Mouse (Mus musculus): ENCODE data around the gene Mrpl4.
A peak's percentile ranks its signal among the peaks of the same experiment; 100 is the strongest.
"Not testable (repeated sequence)": the region's sequence is repeated elsewhere in the genome, so short reads cannot be mapped to it uniquely, and the experiment has no call there.

Gene Mrpl4

DNA sequence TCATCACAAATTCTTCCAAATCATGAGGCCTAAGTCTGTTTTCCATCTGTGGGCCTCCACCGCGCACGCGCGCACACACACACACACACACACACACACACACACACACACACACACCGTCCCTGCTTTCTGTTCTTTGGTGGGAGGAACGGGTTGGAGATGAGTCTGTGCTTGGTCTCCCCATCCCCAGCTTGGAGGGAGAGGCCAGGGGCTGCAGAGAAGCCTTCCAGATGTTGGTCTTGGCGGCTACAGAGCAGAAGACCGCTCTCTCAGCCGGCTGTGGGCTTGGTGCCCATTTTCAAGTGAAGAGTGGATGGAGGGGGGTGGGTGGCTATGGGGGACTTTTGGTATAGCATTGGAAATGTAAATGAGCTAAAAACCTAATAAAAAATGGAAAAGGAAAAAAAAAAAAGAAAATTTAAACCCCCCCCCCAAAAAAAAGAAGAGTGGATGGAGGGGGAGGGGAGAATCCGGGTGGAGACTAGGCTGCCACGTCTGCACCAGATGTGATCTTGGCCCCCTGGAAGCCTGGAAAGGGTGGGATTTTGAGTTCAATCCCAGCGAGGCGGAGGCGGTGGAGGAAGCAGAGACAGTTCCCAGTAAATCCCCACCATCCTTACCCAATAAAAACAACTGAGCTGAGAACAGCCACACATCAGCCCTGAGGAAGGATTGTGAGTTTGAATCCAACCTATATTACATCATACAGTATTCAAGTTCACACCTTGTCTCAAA, 15.4 kb upstream of the Mrpl4 start:
- no peak for DNase-seq (ENCODE audit: inconsistent ontology term)

- no peak for DNase-seq (ENCODE audit: inconsistent ontology term)
Measured at GRCm38 (mm10) chr9:20987953-20988352, 14.6 kb upstream of the Mrpl4 start.

- no peak for DNase-seq (ENCODE audit: inconsistent ontology term)
Measured at GRCm38 (mm10) chr9:20990861-20991260, 11.7 kb upstream of the Mrpl4 start.

DNA sequence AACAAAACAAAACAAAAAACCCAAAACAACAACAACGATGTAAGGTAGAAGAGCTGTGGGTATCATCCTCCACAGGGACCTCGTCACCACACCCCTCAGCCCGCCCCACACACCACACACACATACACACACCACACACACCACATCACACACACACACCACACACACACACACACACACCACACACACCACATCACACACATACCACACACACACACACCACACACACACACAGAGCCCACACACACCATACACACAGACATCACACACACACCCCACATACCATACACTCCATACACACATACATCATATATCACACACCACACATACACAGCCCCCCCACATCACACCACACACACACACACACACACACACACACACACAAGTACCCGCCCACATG, 11.0 kb upstream of the Mrpl4 start:
- DNase-seq (ENCODE audit: inconsistent ontology term), result no peak

DNA sequence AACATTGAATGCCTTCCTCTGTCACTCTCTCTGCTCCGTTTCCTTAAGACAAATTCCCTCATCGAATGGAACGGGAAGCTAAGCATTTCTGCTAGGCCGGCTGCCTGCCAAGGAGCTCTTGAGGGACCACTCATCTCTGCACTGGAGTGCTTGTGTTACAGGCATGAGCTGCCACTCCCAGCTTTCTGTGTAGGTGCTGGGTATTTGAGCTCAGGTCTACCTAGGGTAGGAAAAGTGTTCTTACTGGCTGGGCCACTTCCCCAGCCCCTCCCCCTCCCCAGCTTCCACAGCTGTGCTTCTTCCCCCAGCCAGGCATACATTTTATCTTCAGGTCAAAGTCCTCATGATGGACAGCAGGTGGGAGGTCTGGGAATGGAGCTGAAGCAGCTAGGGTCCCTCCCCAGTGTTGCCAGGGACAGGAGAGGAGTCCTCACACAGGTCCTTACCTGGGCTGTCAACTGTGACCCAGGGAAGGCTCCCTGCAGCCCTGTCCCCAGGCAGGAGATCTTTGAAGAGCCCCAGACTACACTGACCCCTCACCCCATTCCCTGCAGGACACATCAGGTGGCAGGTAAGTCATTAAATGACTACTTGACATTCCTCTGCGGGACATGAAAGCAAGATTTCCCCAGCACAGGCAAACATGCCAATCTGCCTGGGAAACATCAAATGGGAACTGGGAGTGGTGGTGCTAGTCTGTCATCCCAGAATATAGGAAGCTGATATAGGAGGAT, 9.2 kb upstream of the Mrpl4 start:
- no peak for DNase-seq (ENCODE audit: inconsistent ontology term)

DNA sequence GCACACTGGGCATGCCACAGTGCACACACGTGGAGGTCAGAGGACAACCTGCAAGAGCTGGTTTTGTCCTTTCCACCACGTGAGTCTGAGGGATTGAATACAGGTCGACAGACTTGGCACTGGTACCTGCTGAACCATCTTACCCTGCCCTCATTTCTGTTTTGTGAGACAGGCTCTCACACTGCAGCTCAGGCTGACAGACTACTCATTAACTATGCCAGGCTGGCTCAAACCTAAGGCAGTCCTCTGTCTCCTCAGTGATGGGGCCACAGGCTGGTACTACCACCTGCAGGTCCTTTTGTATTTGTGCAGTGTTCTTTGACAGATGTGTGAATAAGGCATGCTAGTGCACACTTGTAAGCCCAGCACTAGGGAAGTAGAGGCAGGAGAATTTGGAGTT, 7.5 kb upstream of the Mrpl4 start:
- no peak for DNase-seq (ENCODE audit: inconsistent ontology term)

GRCm38 (mm10) chr9:20997065-20997464, 5.5 kb upstream of the Mrpl4 start:
- no peak for DNase-seq (ENCODE audit: inconsistent ontology term)

- not testable (repeated sequence) for DNase-seq (ENCODE audit: inconsistent ontology term)
Measured at GRCm38 (mm10) chr9:20998337-20998736, 4.2 kb upstream of the Mrpl4 start.

- peak; percentile 29 for DNase-seq (ENCODE audit: inconsistent ontology term)
Measured at GRCm38 (mm10) chr9:21000811-21001210, 1.7 kb upstream of the Mrpl4 start.

DNA sequence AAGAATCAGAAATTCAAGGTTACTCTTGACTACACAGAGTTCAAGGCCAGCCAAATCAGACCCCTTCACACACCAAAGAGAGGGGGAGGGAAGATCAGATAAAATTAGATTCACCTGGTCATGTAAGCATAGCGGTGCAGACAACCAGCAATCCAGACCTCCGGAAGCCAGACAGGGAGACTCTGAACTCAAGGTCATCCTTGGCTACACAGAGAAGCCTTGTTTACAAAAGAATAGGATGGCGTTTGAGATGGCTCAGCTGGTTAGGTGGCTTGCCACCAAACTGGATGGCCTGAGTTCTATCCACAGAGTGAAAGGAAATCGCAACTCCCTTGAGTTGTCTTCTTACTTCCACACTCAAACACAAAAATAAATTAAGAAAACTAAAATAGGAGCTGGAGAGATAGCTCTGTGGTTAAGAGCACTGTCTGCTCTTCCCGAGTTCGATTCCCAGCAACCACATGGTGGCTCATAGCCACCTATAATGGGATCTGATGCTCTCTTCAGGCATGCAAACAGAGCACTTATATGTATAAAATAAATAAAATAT, 812 bp upstream of the Mrpl4 start:
- DNase-seq (ENCODE audit: inconsistent ontology term), result no peak

GRCm38 (mm10) chr9:21002270-21002626, 290 bp upstream of the Mrpl4 start:
- no peak for DNase-seq (ENCODE audit: inconsistent ontology term)

- DNase-seq (ENCODE audit: inconsistent ontology term), result no peak
Measured at GRCm38 (mm10) chr9:21007313-21007952, 4.9 kb downstream of the Mrpl4 start.

DNA sequence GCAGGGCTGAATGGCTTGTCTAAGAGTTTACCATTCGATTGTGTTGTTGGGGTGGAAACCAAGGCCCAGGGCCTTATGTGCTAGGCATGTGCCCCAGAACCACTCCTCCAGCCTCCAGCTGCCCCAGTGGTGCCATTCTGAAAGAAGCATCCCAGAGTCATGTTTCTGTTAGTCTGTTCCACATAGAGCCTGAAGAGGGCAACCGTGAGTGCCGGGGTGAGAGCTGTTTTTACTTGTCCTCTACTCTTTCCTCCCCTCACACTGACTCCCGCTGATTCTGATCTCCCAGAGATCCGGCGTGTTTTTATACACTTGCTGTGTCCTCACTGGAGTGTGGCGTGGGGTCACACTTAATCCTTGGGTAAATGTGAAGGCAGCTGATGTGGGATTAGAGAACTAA, 5.5 kb downstream of the Mrpl4 start:
- DNase-seq (ENCODE audit: inconsistent ontology term), result no peak

DNA sequence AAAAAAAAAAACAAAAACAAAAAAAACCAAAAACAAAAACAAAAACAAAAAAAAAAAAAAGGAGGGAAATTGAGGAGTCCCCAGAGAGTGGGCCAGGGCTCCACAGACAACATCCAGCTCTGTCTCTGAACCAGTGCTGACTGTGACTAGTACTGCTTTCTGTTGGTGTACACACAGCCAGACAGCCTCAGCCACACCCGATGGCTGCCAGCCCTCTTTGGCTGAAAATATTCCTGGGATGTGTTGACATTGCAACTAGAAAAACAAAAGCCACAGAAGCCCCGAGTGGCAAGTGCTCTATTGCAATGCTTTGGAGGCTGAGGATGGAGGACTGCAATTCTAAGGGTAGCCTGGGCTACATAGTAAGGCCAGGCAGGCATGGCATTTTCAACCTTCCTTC, 7.8 kb downstream of the Mrpl4 start:
- no peak for DNase-seq (ENCODE audit: inconsistent ontology term)

- not testable (repeated sequence) for DNase-seq (ENCODE audit: inconsistent ontology term)
Measured at GRCm38 (mm10) chr9:21010939-21011541, 8.5 kb downstream of the Mrpl4 start.

DNA sequence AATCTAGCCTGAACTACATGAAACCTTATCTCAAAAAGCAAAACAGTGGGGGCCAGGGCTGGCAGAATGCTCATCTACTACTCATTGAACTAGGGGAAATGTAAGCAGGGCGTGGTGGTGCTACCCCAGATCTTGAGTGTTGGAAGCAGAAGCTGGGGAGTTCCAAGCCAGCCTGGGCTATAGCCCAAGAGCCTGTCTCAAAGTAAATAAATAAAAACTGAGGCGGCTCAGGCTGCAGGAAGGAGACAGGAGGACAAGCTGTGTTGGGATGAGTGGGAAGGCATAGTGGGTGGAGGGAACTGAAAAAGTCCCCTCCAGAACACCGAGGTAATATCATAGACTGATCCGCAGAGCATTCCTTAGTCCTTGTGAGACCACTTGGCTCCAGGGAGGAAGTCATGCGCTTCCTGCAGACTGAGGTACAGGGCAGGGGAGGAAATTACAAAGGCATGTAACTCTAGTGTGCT, 9.3 kb downstream of the Mrpl4 start:
- DNase-seq (ENCODE audit: inconsistent ontology term), result no peak

DNA sequence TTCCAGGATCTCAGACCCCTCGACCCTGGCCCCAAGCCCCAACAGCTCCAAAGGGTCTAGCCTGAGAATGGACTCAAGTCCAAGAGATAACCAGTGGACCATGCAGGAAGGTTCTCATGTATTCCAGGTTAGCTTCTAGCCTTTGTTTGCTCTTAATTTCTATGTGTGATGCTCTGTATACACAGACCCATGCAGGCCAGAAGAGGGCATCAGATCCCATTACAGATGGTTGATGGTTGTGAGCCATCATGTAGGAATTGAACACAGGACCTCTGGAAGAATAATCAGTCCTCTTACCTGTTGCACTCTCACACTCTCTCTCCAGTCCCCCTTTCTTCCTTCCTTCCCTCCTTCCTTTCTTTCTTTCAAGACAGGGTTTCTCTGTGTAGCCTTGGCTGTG, 9.8 kb downstream of the Mrpl4 start:
- no peak for DNase-seq (ENCODE audit: inconsistent ontology term)

GRCm38 (mm10) chr9:21014691-21015570, 12.4 kb downstream of the Mrpl4 start:
- no peak for DNase-seq (ENCODE audit: inconsistent ontology term)

DNA sequence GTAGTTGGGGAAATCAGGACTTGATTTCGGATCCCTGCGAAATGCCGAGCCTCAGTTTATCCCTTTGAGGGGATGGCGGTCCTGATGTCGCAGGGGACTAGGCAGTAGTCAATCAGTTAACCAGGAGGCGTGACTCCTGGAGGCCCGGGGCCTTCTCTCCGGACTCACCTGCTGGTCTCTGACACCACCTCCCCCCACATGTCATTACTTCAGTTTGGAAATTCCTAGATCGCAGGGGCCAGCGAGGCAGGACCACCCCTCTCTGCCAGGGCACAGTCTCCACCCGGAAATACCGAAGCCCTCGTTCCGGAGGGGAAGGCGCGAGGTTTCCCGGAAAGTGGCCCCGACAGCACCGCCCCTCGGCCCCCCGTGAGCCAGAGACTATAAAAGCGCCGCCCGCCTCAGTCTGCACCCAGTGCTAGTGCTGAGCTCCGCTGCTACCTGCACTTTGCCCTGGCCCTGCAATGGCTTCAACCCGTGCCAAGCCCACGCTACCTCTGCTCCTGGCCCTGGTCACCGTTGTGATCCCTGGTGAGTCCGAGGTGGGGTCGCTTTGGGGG, 13.1 kb downstream of the Mrpl4 start, which contains the start of gene Icam1:
Gene Icam1, plus strand, starts transcription at position 415 of the 560 bp plus-strand sequence.
- DNase-seq (ENCODE audit: inconsistent ontology term), result no peak

DNA sequence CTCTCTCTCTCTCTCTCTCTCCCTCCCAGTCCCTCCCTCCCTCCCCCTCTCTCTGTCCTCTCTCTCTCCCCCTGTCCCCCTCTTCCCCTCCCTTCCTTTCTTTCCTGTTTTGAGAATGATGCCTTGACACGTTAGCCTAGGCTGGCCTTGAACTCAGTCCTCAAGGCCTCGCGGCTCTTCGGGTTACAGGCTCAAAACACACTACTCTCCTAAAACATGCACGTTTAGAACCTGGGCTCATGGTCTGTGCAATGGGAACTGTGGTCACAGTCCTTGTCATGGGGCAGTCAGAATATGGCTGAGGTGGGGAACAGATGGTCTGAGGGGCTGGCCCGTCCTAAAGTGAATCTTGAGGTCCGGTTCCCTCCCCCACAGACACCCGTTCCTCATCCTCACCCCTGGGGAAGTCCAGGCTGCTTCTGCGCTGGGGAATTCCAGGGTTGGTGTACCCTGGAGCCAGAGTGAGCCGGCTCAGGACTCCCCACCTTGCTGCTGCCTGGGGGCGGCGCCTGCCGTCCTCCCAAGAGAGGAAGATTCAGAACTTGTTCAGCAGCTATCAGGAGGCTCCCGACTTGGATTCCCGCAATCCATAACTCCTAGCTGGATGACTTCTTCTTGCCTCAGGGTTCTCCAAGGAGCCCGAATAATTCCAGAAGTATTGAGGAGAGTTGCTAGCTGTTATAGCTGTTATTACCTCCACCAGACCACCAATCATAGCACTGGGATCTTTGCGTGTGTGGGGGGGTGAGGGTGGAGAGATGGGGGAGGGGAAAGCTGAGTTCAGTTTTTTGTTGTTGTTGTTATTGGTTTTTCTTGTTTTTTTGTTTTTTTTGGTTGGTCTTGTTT, 14.0 kb downstream of the Mrpl4 start:
- no peak for DNase-seq (ENCODE audit: inconsistent ontology term)
